Mouse (Mus musculus) adrenal gland, adult 8-10 months (tissue): ENCODE results near the gene Tln2. TPM values are rescaled to one million over a fixed set of nuclear protein-coding genes. Genes with fewer than 3 reads are reported as not detected.
"Not testable (repeated sequence)": the region's sequence is repeated elsewhere in the genome, so short reads cannot be mapped to it uniquely, and the experiment has no call there.

ENCODE experiments used
- DNase-seq: peaks from one replicate; pipeline ENCODE4 v3.0.0; 2022
- total RNA-seq, 4 experiments: library from RNA; stranded (reverse); gene quantifications; 2 replicates each; pipeline ENCODE4 v1.2.4; 2022

Gene Tln2
- total RNA-seq, 4 experiments from 2014 or later = 24.8 to 49.7 (median 31.1) TPM

- no peak for DNase-seq
These were observed 205.1 kb downstream of the Tln2 start for GRCm38 (mm10) chr9:67354356-67354755.

- DNase-seq = no peak
These were observed 206.1 kb downstream of the Tln2 start for GRCm38 (mm10) chr9:67353365-67353764.

GRCm38 (mm10) chr9:67348983-67349382 lies 210.5 kb downstream of the Tln2 start:
- DNase-seq = no peak

- no peak for DNase-seq
These were observed 212.3 kb downstream of the Tln2 start for GRCm38 (mm10) chr9:67347184-67347583.

- DNase-seq = no peak
These were observed 228.2 kb downstream of the Tln2 start for GRCm38 (mm10) chr9:67331281-67331680.

- DNase-seq = no peak
These were observed 231.1 kb downstream of the Tln2 start for GRCm38 (mm10) chr9:67328451-67328850.

- no peak for DNase-seq
These were observed 237.6 kb downstream of the Tln2 start for GRCm38 (mm10) chr9:67321886-67322285.

GRCm38 (mm10) chr9:67315356-67315755 lies 244.1 kb downstream of the Tln2 start:
- DNase-seq = no peak

- DNase-seq = no peak
These were observed 254.5 kb downstream of the Tln2 start for GRCm38 (mm10) chr9:67304992-67305391.

- no peak for DNase-seq
These were observed 255.5 kb downstream of the Tln2 start for GRCm38 (mm10) chr9:67303986-67304385.

GRCm38 (mm10) chr9:67303038-67303437 lies 256.5 kb downstream of the Tln2 start:
- DNase-seq = no peak

- no peak for DNase-seq
These were observed 257.0 kb downstream of the Tln2 start for GRCm38 (mm10) chr9:67302386-67302989.

GRCm38 (mm10) chr9:67301571-67301970 lies 257.9 kb downstream of the Tln2 start:
- DNase-seq = no peak

GRCm38 (mm10) chr9:67300769-67301168 lies 258.7 kb downstream of the Tln2 start:
- no peak for DNase-seq

GRCm38 (mm10) chr9:67300346-67300745 lies 259.2 kb downstream of the Tln2 start:
- DNase-seq = no peak

GRCm38 (mm10) chr9:67299164-67299563 lies 260.3 kb downstream of the Tln2 start:
- DNase-seq = no peak

- no peak for DNase-seq
These were observed 262.1 kb downstream of the Tln2 start for GRCm38 (mm10) chr9:67297236-67297889.

GRCm38 (mm10) chr9:67287457-67287856 lies 272.0 kb downstream of the Tln2 start:
- DNase-seq = no peak

GRCm38 (mm10) chr9:67286801-67287200 lies 272.7 kb downstream of the Tln2 start:
- no peak for DNase-seq

- DNase-seq = no peak
These were observed 274.0 kb downstream of the Tln2 start for GRCm38 (mm10) chr9:67285544-67285943.

GRCm38 (mm10) chr9:67281812-67282211 lies 277.7 kb downstream of the Tln2 start:
- DNase-seq = no peak

GRCm38 (mm10) chr9:67280311-67280710 lies 279.2 kb downstream of the Tln2 start:
- not testable (repeated sequence) for DNase-seq

GRCm38 (mm10) chr9:67276446-67276845 lies 283.1 kb downstream of the Tln2 start:
- no peak for DNase-seq

- DNase-seq = no peak
These were observed 285.2 kb downstream of the Tln2 start for GRCm38 (mm10) chr9:67274296-67274695.
